Mouse (Mus musculus) thymus, postnatal 4 days (tissue): ENCODE results near the gene Lrrn3.

ENCODE experiments used
- DNase-seq: peaks from one replicate; pipeline ENCODE4 v3.0.0; 2021

The Lrrn3 gene

DNA sequence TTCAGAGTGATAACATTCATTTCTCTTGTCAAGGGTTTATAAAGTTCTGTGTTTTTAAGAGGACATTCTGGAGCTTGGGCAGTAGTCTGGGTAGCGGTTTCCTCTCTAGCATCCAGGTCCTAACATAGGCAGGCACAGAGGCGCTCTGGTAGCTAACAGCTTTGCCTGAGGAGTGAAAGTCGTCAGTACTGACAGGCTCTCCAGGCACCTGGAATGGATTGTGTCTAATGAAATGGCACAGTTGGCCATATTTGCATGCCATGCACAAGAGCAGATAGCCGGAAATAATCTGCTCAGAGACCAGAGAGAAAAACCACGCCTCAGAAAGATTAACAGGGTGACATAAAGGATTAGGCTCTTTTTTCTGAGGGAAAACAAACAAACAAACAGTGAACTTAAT is 58.8 kb downstream of the Lrrn3 start:
- no peak for DNase-seq

DNA sequence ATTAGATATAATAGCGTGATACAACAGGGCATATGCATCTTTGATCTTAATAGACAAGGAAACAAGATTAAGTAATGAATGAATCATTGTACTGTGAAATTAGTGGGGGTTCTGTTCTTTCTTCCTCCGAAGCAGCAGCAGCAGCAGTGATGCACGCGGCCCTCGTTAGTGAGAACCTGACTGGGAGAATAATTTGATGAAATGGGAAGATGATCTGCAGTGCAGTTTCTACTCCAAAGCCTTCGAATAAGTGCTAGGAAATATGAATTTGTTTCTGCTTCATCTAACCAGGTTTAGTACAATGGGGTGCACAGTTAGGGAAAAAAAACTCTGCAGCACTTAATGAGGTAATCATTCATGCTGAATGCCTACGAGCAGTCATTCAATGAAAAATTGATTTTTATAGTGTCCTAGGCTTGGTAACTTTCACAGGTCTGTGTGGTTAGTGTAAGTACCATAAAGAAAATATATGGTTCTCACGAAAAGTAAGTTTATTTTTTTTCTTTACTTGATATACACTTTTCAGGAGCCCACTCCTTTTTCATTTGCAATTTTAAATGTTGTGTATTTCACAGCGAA is 61.0 kb downstream of the Lrrn3 start:
- no peak for DNase-seq

DNA sequence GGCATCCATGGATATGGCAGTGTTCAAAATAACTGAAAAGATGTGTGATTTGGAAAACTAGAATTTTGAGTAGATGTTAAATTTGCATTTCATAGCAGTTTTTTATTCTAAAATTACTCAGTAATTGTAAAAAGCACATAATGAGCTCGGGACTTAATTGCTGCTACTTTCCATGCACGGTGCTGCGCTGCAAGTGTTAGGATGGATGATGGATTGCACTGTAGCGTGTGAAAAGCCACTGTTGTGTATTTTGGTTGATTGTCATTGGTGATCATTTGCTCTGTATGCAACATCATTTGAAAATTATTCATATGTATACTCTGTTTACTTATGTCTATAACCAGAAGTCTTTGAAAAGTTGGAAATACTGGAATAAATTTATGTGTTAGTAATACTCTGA is 68.3 kb downstream of the Lrrn3 start:
- DNase-seq = no peak

DNA sequence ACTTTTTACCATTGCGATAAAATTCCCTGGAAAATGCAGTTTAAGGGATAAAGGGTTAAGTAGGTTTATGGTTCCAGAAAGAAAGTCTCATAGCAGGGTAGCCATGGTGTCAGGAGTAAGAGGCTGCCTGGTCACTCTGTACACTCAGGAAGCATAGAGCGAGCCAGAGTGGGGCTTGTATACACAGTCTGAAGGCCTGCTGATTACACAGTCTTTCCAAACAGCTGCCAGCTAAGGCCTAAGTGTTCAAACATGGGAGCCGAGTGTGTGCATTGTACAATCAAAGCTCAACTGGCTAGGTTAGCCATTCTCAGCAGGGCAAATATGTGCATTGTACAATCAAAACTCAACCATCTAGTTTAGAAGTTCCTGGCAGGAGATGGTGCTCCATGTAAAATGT is 69.1 kb downstream of the Lrrn3 start:
- DNase-seq = no peak

DNA sequence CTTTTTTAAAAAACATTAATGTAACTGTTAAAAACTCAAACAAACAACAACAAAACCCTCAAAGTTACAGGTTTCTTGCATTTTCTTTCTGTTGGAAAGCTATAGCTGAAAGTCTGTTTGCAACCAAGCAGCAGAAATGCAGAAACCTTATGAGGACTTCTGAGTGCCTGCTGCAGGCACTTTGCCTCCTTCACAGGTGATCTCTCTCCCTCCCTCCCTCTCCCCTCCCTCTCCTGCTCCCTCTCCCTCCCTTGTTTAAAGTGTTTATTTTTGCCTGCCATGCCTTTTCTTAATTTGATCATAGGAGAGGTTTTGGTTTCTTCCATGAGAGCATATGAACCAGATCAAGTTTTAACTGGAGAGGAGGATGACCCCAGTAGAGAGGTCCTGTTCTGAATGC is 69.6 kb downstream of the Lrrn3 start:
- no peak for DNase-seq

DNA sequence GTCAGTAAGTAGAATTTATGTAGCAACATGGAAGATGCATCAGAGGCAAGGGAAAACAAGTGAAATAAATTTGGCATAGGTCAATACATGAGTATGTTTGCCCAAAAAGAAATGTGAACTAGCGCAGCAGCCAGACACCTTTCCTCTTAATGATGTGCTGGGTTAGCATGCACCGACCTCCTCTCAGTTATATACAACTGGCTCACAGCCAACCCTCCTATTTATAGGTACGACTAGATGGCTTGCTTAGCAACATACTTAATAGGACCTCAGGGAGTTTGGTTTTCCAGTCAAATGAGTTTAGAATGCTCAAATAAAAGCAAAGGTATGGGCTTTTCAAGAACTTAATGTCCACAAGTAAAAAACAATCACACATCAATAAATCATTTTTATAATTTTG is 76.8 kb downstream of the Lrrn3 start:
- no peak for DNase-seq

DNA sequence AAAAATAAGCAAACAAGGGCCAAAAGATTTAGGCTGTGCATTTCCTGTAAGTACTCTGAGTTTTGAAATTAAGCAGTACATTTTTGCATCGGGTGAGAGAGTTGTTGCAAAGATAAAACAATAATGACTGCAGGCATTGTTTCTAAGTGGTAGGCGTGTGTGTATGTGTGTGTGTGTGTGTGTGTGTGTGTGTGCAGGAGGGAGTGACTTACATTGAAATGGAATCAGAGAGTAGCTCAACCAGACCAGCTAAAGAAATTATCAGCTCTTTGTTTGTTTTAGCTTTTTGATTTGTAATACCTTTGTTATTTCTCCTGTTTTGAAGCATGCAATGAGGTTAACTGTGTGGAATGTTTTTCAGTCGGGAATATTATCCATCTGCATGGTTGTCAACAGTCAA is 84.3 kb downstream of the Lrrn3 start:
- DNase-seq = no peak
